Mouse (Mus musculus): ENCODE measurements around the gene Hypk. TPM values are rescaled to one million over a fixed set of nuclear protein-coding genes. Genes with fewer than 3 reads are reported as not detected.

Hypk gene
- total RNA-seq (2021): 10 to 100 TPM; 22.7 to 23.1 TPM
- long read RNA-seq, experiment 1, transcript Hypk-204 (4 exons, 961 nt): major isoform, 34 of 34 reads
- long read RNA-seq, experiment 1, partial matches to known transcripts: 0 of 34 reads
- long read RNA-seq, experiment 1, other reads (novel, unspliced or antisense): 0 of 34 reads
- long read RNA-seq, experiment 2, transcript Hypk-204 (4 exons, 961 nt): major isoform, 39 of 42 reads
- long read RNA-seq, experiment 2, partial matches to known transcripts: 2 of 42 reads
- long read RNA-seq, experiment 2, other reads (novel, unspliced or antisense): 0 of 42 reads

DNA sequence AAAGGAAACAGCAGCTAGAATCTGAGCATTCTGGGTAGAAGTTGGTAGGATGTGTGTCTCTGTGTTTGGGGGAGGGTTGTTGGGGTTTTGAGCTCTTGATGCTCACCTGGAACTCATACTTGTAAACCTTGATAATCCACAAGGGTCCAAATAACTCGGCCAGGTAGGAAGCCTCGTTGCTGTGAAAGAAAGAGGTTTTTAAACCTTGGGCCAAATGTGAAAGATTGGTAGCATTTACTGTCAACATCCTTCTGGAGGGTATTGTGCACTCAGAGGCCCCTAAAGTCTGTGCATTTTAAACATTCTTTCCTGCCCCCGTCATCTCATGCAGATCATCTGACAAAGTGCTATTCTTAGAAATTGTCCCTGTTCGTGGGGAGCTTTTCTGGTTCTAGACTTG is at the start of gene Hypk:
Gene Hypk (plus strand): TSS at position 301 of the 400 bp plus-strand sequence.
- TF ChIP-seq CTCF (IDR thresholded peaks at IDR 0.05): no peak
- intact Hi-C loops (cut with DNase I): no loop called here
- Histone ChIP-seq H3K27ac (0 out of 2 replicates have a peak within 1 kb of the TSS, but pooled peaks have one; percentile 6), H3K4me3 (no peak within 1 kb of the TSS)
- no peak for DNase-seq (ENCODE audit: extremely low spot score in 1 of 2, low spot score in 2 of 2)

DNA sequence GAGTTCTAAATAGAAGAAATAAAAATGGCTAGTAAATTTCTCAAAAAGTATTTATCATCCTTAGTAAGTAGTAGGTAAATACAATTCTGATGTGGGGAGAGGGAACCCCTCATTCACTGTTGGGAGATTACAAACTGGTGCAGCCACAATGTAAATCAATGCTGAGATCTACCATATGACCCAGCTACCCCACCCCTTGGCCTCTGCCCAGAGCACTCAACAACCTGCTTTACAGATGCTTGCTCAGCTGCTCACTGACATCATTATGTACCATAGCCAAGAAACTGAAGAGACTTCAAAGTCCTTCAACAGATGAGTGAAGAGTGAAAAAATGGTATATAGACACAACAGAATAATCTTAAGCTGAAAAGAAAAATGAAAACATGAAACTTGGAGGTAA is 49.8 kb upstream of the Hypk start:
- no peak for TF ChIP-seq CTCF (IDR thresholded peaks at IDR 0.05)
- no peak for DNase-seq (ENCODE audit: extremely low spot score in 1 of 2, low spot score in 2 of 2)
- Histone ChIP-seq H3K27ac (no peak overlapping the region), H3K4me3 (no peak overlapping the region)
- intact Hi-C loops (cut with DNase I): no loop called here

DNA sequence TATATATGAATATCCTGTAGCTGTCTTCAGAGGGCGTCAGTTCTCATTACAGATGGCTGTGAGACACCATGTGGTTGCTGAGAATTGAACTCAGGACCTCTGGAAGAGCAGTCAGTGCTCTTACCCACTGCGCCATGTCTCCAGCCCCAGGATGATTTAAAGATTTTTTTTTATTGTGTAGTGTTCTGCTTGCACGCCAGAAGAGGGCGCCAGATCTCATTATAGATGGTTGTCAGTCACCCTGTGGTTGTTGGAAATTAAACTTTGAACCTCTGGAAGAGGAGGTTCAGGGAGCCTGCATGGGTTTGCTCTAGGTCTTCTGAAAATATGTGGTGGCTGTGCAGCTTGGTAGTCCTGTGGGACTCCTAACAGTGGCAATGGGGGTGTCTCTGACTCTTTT is 44.9 kb upstream of the Hypk start:
- TF ChIP-seq CTCF (IDR thresholded peaks at IDR 0.05): peak; percentile 58
- intact Hi-C loops (cut with DNase I): no loop called here
- Histone ChIP-seq H3K27ac (no peak overlapping the region), H3K4me3 (no peak overlapping the region)
- no peak for DNase-seq (ENCODE audit: extremely low spot score in 1 of 2, low spot score in 2 of 2)

GRCm38 (mm10) chr2:121412843-121413386 is 40.2 kb upstream of the Hypk start:
- no peak for TF ChIP-seq CTCF (IDR thresholded peaks at IDR 0.05)
- intact Hi-C loops (cut with DNase I): no loop called here
- H3K27ac ChIP-seq: peak overlapping the region; percentile 98
- DNase-seq (ENCODE audit: extremely low spot score in 1 of 2, low spot score in 2 of 2): peak in 1 of 2 experiments; percentile 12
- H3K4me3 ChIP-seq: peak overlapping the region; percentile 90

DNA sequence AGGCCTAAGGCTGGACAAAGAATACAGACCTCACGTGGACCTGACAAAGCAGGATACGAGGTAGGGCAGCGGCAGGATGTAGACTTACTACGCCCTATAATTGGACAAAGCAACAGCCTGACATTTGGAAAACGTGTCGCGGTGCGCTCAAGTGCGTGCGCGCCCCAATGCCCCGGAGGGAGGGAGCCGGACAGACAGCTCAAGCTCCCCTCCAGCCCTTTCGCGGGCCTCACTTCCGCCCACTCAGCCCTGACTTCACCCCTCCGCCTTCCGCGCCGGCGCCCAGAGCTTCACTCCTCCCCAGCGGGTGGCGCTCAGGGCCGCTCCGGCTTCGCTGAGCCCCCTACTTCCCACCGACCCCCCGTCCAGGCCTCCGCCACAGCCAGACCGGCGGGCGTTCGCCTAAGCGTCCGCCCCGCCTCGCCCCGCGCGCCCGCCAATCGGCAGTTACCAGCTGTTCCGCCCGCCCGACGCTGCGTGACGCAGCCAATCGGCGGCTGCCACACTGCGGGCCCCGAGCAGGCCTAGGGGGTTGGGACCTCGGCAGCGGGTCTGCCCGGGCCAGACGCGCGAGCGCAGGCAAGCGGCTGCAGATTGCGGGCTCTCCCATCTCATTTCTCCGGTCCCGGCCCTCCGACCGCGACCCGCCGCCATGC is 39.6 kb upstream of the Hypk start, which contains the start of the genes Pdia3 and Catsper2:
Gene Pdia3 (plus strand): TSS at position 389 of the 656 bp plus-strand sequence.
Gene Catsper2 (minus strand): TSS at position 406 of the 656 bp plus-strand sequence.
- intact Hi-C loops (cut with DNase I): no loop called here
- peak; percentile 96 for DNase-seq (ENCODE audit: extremely low spot score in 1 of 2, low spot score in 2 of 2)
- peak; percentile 25; the same call in 1 of the 2 replicates for TF ChIP-seq CTCF (IDR thresholded peaks at IDR 0.05)
- Histone ChIP-seq H3K27ac (peak within 1 kb of the TSS; percentile 98), H3K4me3 (peak within 1 kb of the TSS; percentile 90)

- intact Hi-C loops (cut with DNase I): no loop called here
Observed at GRCm38 (mm10) chr2:121414139-121414685, 38.9 kb upstream of the Hypk start.

DNA sequence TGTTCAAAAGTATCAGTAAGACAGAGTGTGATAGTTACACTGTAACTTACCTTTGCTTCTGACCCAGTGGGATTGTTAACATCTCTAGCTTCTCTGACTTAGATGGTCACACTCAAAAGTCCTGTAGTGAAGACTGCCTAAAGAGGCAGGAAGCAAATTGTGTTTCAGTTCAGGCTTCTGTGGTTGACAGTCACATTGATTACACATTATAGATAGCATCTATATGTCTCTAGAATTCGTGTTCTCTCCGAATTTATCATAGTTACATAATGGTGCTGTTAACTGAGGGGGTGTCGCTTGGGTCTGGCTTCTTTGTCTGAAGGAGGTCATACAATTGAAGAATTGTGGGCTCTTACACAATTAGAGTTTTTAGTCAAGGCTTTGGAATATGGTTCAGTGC is 38.0 kb upstream of the Hypk start:
- intact Hi-C loops (cut with DNase I): no loop called here
- Histone ChIP-seq H3K27ac (peak overlapping the region; percentile 98; the same call in 1 of the 2 replicates), H3K4me3 (peak overlapping the region; percentile 90)
- no peak for DNase-seq (ENCODE audit: extremely low spot score in 1 of 2, low spot score in 2 of 2)
- TF ChIP-seq CTCF (IDR thresholded peaks at IDR 0.05): no peak

More at GRCm38 (mm10) chr2:121414139-121414685, 38.9 kb upstream of the Hypk start:
- peak overlapping the region; percentile 98 for H3K27ac ChIP-seq
- TF ChIP-seq CTCF (IDR thresholded peaks at IDR 0.05): no peak
- peak overlapping the region; percentile 90 for H3K4me3 ChIP-seq
- no peak for DNase-seq (ENCODE audit: extremely low spot score in 1 of 2, low spot score in 2 of 2)

- intact Hi-C loops (cut with DNase I): no loop called here
- no peak for DNase-seq (ENCODE audit: extremely low spot score in 1 of 2, low spot score in 2 of 2)
- peak overlapping the region; percentile 98; the same call in 1 of the 2 replicates for H3K27ac ChIP-seq
- TF ChIP-seq CTCF (IDR thresholded peaks at IDR 0.05): no peak
- peak overlapping the region; percentile 90 for H3K4me3 ChIP-seq
Observed at GRCm38 (mm10) chr2:121415591-121415990, 37.5 kb upstream of the Hypk start.

- DNase-seq (ENCODE audit: extremely low spot score in 1 of 2, low spot score in 2 of 2): no peak
- H3K27ac ChIP-seq: no peak overlapping the region
- no peak for TF ChIP-seq CTCF (IDR thresholded peaks at IDR 0.05)
- intact Hi-C loops (cut with DNase I): no loop called here
- H3K4me3 ChIP-seq: peak overlapping the region; percentile 90
Observed at GRCm38 (mm10) chr2:121416356-121416755, 36.7 kb upstream of the Hypk start.

DNA sequence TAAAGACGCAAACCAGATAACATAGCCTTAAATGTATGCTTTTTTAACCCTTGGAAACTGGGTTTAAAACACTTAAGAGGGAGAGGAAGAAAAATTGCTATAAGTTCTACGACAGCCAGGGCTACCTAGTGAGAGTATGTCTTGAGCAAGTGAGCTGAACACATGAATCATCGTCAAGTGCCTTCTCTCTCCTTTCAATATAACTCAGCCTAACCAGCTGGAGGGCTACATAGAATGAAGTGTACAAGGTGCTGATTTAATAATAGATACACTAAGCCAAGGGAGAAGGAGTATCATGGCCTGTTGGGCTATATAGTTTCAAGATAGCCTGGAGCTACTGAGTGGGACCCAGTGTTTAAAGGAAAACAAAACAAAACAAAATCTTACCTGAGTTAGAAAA is 34.6 kb upstream of the Hypk start:
- no peak overlapping the region for H3K27ac ChIP-seq
- intact Hi-C loops (cut with DNase I): no loop called here
- no peak for TF ChIP-seq CTCF (IDR thresholded peaks at IDR 0.05)

GRCm38 (mm10) chr2:121423166-121423565 is 29.9 kb upstream of the Hypk start:
- TF ChIP-seq CTCF (IDR thresholded peaks at IDR 0.05): no peak
- no peak overlapping the region for H3K27ac ChIP-seq
- no peak overlapping the region for H3K4me3 ChIP-seq
- intact Hi-C loops (cut with DNase I): no loop called here
- no peak for DNase-seq (ENCODE audit: extremely low spot score in 1 of 2, low spot score in 2 of 2)

More for the DNA sequence above, 34.6 kb upstream of the Hypk start:
- no peak for DNase-seq (ENCODE audit: extremely low spot score in 1 of 2, low spot score in 2 of 2)
- no peak overlapping the region for H3K4me3 ChIP-seq

DNA sequence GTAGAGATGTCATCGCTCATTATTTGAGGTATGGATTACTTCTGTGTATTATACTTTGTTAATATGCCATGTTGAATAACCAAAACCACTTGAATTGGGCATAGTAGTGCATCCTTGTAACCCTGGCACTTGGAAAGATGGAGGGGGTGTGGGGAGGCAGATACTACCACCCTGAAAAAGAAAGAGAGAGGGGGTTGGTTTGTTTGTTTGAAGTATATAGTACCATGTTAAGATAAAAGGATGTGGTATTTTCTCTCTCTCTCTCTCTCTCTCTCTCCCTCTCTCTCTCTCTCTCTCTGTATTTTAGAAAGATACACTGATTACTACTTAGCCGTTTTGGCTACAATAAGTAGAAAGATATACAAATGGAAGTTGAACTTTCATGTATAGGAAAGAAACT is 27.2 kb upstream of the Hypk start:
- DNase-seq (ENCODE audit: extremely low spot score in 1 of 2, low spot score in 2 of 2): no peak
- H3K4me3 ChIP-seq: no peak overlapping the region
- no peak for TF ChIP-seq CTCF (IDR thresholded peaks at IDR 0.05)
- intact Hi-C loops (cut with DNase I): no loop called here
- H3K27ac ChIP-seq: no peak overlapping the region

Data from left cerebral cortex, adult 2 months (tissue).